Mouse (Mus musculus): Measurements from ENCODE around the gene Endod1. TPM values are rescaled to one million over a fixed set of nuclear protein-coding genes. Genes with fewer than 3 reads are reported as not detected.

Gene Endod1
- polyA plus RNA-seq, 1 experiment, result 22.1 TPM

DNA sequence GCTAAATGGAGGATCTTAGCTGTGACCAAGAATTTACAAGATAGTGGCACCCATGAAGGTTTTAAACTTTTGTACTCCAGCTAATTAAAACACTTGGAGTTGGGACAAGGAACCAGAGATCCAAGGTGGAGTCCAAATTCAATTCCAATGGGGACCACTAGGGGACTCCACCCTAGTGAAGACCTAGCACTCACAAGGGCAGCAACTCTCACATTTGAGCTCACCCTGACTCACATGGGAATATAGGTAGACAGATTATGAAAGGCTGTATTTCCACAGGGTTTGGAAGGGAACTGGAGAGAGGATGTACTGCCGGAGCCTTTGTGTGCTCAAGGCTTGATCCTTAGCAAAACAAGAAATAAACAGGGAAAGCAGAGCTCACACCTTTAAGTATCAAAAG is 9.0 kb upstream of the Endod1 start:
- Histone ChIP-seq H3K36me3 (ENCODE audit: control insufficient read depth, insufficient read depth, low read length) (no peaks in the 10 kb centered on the region), H3K27ac (ENCODE audit: insufficient read depth, low read depth, low read length) (no peak overlapping the region), H3K4me1 (ENCODE audit: control insufficient read depth, insufficient read depth, low read length) (no peaks in the 10 kb centered on the region), H3K4me3 (ENCODE audit: insufficient read depth, low read depth, low read length) (no peak overlapping the region), H3K27me3 (replicated peaks; ENCODE audit: control insufficient read depth, insufficient read depth, low read length) (no peaks in the 10 kb centered on the region)
- no peak for TF ChIP-seq POLR2A (IDR thresholded peaks at IDR 0.05; ENCODE audit: low read depth, low read length)
- TF ChIP-seq CTCF (conservative IDR thresholded peaks at IDR 0.05; ENCODE audit: insufficient read depth, insufficient read length, low read depth, low read length), result peak; percentile 55
- WGBS, result 96% methylated on average over 1 of the region's 1 CpGs
- peak; percentile 22 for DNase-seq

DNA sequence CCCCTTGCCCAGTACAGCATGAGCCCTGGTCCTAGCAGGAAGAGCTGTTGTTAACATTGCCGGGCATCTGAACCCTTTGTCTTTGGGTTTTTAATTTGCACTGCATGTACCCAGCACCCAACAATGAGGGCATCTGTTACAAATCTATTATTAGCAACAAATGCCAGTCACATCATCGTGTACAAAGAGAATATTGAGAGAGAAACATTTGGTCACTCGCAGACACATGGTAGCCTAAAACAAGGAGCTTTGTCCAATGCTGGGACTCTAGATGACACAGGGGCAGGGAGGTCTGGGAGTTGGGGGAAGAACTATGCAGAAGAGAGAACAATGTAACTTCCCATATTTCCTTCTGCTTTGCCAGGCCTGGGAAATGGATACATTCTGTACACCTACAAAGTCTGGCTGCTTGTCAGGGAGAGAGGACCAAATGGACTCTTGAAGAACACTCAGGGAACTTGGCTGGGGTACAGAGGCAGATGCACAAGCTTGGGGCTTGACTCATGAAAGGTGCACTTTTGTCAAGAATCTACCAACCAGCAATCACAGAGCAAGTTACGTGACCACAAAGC is 7.8 kb upstream of the Endod1 start:
- no peak overlapping the region for H3K27ac ChIP-seq (ENCODE audit: insufficient read depth, low read depth, low read length)
- H3K4me1 ChIP-seq (ENCODE audit: control insufficient read depth, insufficient read depth, low read length), result no peaks in the 10 kb centered on the region
- H3K27me3 ChIP-seq (replicated peaks; ENCODE audit: control insufficient read depth, insufficient read depth, low read length), result no peaks in the 10 kb centered on the region
- TF ChIP-seq CTCF (conservative IDR thresholded peaks at IDR 0.05; ENCODE audit: insufficient read depth, insufficient read length, low read depth, low read length) (no peak), POLR2A (IDR thresholded peaks at IDR 0.05; ENCODE audit: low read depth, low read length) (no peak)
- DNase-seq, result no peak
- 88% methylated on average over 4 of the region's 4 CpGs for WGBS
- no peaks in the 10 kb centered on the region for H3K36me3 ChIP-seq (ENCODE audit: control insufficient read depth, insufficient read depth, low read length)
- H3K4me3 ChIP-seq (ENCODE audit: insufficient read depth, low read depth, low read length), result no peak overlapping the region

DNA sequence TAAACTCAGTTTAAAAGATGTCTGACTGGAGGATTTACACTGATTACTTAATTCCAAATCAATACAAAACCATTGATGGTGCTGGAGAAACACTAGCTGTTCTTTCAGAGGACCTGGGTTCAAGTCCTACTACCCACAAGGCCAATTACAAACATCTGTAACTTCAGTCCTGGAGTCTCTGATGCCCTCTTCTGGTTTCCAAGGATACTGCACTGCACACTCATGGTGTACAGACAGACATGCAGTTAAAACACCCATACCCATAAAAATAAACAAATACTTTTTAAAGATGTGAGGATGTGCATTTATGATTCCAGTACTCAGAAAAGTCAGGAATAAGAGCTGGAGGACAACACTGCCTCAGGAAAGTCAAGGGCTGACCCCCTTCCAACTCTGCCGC is 6.7 kb upstream of the Endod1 start:
- DNase-seq, result peak; percentile 24
- H3K4me1 ChIP-seq (ENCODE audit: control insufficient read depth, insufficient read depth, low read length), result no peaks in the 10 kb centered on the region
- no peaks in the 10 kb centered on the region for H3K36me3 ChIP-seq (ENCODE audit: control insufficient read depth, insufficient read depth, low read length)
- no peak overlapping the region for H3K27ac ChIP-seq (ENCODE audit: insufficient read depth, low read depth, low read length)
- WGBS, result 94% methylated on average over 1 of the region's 1 CpGs
- TF ChIP-seq CTCF (conservative IDR thresholded peaks at IDR 0.05; ENCODE audit: insufficient read depth, insufficient read length, low read depth, low read length) (no peak), POLR2A (IDR thresholded peaks at IDR 0.05; ENCODE audit: low read depth, low read length) (no peak)
- no peaks in the 10 kb centered on the region for H3K27me3 ChIP-seq (replicated peaks; ENCODE audit: control insufficient read depth, insufficient read depth, low read length)
- H3K4me3 ChIP-seq (ENCODE audit: insufficient read depth, low read depth, low read length), result no peak overlapping the region

DNA sequence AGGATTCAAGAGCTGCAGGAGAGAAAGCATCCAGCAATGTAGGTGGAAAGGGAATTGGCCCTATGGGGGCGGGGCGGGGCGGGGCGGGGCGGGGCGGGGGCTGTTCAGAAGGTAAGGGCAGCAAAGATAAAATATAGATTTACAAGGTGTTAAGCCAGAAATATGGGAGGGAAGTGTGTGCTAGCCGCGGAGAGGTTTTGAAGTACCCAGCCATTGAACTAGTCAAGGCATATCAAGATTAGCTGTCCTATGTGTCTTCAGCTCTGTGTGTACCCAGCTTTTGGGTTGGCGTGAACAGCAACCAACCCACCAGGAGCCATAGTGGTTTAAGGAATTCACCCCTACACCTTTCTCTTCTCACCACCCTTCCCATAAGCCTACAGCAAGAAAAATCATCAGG is 5.5 kb upstream of the Endod1 start:
- 76% methylated on average over 9 of the region's 9 CpGs for WGBS
- TF ChIP-seq POLR2A (IDR thresholded peaks at IDR 0.05; ENCODE audit: low read depth, low read length), result no peak
- no peak for TF ChIP-seq CTCF (conservative IDR thresholded peaks at IDR 0.05; ENCODE audit: insufficient read depth, insufficient read length, low read depth, low read length)

DNA sequence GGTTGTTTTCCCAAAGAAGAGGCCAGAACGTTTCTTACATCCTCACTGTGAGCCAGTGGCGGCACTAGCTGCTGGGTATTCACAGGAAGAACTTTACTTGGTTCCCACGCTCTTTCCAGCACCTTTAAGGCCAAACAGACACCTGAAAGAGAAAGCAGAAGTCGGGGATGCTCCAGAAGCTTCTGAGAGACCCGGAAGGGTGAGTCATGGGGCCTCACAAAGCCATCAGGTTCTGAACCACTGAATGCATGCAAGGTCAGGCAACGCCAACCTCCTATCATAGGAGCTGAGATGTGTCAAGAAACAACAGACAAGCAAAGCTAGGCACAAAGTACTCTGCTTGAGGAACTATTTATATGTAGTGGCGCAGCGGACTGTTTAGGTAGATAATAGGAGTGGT is 4.4 kb upstream of the Endod1 start:
- Histone ChIP-seq H3K4me3 (ENCODE audit: insufficient read depth, low read depth, low read length) (no peak overlapping the region), H3K36me3 (ENCODE audit: control insufficient read depth, insufficient read depth, low read length) (no peaks in the 10 kb centered on the region), H3K27ac (ENCODE audit: insufficient read depth, low read depth, low read length) (no peak overlapping the region), H3K27me3 (replicated peaks; ENCODE audit: control insufficient read depth, insufficient read depth, low read length) (no peaks in the 10 kb centered on the region), H3K4me1 (ENCODE audit: control insufficient read depth, insufficient read depth, low read length) (no peaks in the 10 kb centered on the region)
- no peak for DNase-seq
- no peak for TF ChIP-seq CTCF (conservative IDR thresholded peaks at IDR 0.05; ENCODE audit: insufficient read depth, insufficient read length, low read depth, low read length)
- no peak for TF ChIP-seq POLR2A (IDR thresholded peaks at IDR 0.05; ENCODE audit: low read depth, low read length)
- WGBS, result 80% methylated on average over 8 of the region's 8 CpGs

More for the DNA sequence above, 5.5 kb upstream of the Endod1 start:
- Histone ChIP-seq H3K27me3 (replicated peaks; ENCODE audit: control insufficient read depth, insufficient read depth, low read length) (no peaks in the 10 kb centered on the region), H3K4me3 (ENCODE audit: insufficient read depth, low read depth, low read length) (no peak overlapping the region), H3K27ac (ENCODE audit: insufficient read depth, low read depth, low read length) (no peak overlapping the region), H3K4me1 (ENCODE audit: control insufficient read depth, insufficient read depth, low read length) (no peaks in the 10 kb centered on the region), H3K36me3 (ENCODE audit: control insufficient read depth, insufficient read depth, low read length) (no peaks in the 10 kb centered on the region)
- DNase-seq, result no peak

DNA sequence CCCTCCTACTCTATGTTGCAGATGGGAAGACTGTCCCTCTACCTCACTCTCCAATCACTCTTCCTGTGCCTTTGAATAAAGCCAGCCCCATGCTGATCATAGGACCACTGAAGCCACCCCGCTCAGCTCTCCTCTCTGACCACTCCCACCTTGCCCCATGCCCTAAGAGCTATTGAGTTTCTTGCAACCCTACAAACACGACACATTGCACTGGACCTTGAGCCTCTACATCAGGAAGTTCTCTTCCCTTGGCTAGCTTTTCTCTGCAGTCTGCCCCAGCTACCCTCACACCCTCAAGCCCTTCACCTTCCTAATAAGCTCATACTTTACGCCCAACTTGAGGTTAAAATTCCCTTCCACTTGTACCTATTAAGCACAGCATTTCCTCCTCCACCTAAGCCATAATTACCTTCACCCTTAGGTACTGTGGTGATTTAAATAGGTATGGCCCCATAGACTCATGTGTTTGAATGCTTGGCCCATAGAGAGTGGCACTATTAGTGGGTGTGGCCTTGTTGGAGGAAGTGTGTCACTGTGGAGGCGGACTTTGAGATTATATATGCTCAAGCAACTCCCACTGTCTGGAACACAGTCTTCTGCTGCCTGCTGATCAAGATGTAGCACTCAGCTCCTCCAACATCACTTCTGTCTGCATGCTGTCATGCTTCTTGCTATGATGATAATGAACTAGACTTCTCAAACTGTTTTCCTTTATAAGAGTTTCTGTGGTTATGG is 2.0 kb upstream of the Endod1 start:
- H3K4me3 ChIP-seq (ENCODE audit: insufficient read depth, low read depth, low read length), result no peak overlapping the region
- H3K27me3 ChIP-seq (replicated peaks; ENCODE audit: control insufficient read depth, insufficient read depth, low read length), result no peaks in the 10 kb centered on the region
- TF ChIP-seq CTCF (conservative IDR thresholded peaks at IDR 0.05; ENCODE audit: insufficient read depth, insufficient read length, low read depth, low read length) (no peak), POLR2A (IDR thresholded peaks at IDR 0.05; ENCODE audit: low read depth, low read length) (no peak)
- H3K4me1 ChIP-seq (ENCODE audit: control insufficient read depth, insufficient read depth, low read length), result 0 out of 2 replicates have a peak, but pooled peaks cover 3% of the 10 kb centered on the region
- H3K36me3 ChIP-seq (ENCODE audit: control insufficient read depth, insufficient read depth, low read length), result no peaks in the 10 kb centered on the region
- H3K27ac ChIP-seq (ENCODE audit: insufficient read depth, low read depth, low read length), result no peak overlapping the region
- WGBS, result 88% methylated on average over 4 of the region's 4 CpGs
- DNase-seq, result no peak

DNA sequence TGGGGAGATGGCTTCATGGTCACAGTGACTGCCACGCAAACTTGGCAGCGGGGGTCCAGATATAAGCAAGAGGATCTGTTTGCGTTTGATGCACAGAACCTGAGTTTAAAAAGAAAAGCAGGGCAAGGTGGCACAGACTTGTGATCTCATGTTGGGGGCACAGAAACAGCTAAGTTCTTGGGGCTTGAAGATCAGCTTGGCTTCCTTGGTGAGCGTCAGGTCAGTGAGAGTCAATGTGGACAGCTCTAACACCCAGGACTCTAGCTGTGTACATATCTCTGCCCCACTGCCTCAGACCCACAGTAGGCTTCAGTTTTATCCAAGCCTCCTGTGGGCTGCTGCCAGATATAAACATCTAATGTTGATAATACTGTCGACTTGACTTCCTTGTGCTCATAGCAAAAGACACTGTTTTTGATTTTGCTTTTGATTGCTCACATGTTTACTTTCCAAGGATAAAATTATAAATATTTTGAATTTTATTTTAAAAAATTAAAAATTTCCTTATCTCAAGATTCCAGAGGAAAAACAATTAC is 1.0 kb upstream of the Endod1 start:
- H3K4me1 ChIP-seq (ENCODE audit: control insufficient read depth, insufficient read depth, low read length), result peaks cover 6% of the 10 kb centered on the region; the same call in 1 of the 2 replicates
- no peak overlapping the region for H3K27ac ChIP-seq (ENCODE audit: insufficient read depth, low read depth, low read length)
- H3K4me3 ChIP-seq (ENCODE audit: insufficient read depth, low read depth, low read length), result no peak overlapping the region
- TF ChIP-seq CTCF (conservative IDR thresholded peaks at IDR 0.05; ENCODE audit: insufficient read depth, insufficient read length, low read depth, low read length) (no peak), POLR2A (IDR thresholded peaks at IDR 0.05; ENCODE audit: low read depth, low read length) (no peak)
- H3K27me3 ChIP-seq (replicated peaks; ENCODE audit: control insufficient read depth, insufficient read depth, low read length), result no peaks in the 10 kb centered on the region
- no peaks in the 10 kb centered on the region for H3K36me3 ChIP-seq (ENCODE audit: control insufficient read depth, insufficient read depth, low read length)
- 85% methylated on average over 5 of the region's 5 CpGs for WGBS
- no peak for DNase-seq
